Mouse (Mus musculus) MEL (cell line): ENCODE measurements around the gene Fgfr2.

Source experiments
- CHD2 ChIP-seq: IDR thresholded peaks from 2 replicates; pipeline ENCODE4 v1.6.1; 2011; ENCODE audit warnings: low read length, improper control_type of control experiment
- CTCF ChIP-seq, 3 experiments: IDR thresholded peaks in 2 of 3; conservative IDR thresholded peaks in 1 of 3; 2 replicates each; pipeline ENCODE4 v1.5.1; 2011 to 2012; ENCODE audit warnings: low read length in 3 of 3, low read depth in 2 of 3, mild to moderate bottlenecking in 2 of 3, improper control_type of control experiment in 1 of 3, inconsistent platforms in 1 of 3, mixed read lengths in 1 of 3, moderate library complexity in 1 of 3; ENCODE audit not compliant: control insufficient read depth in 1 of 3, insufficient read depth in 1 of 3, poor library complexity in 1 of 3, severe bottlenecking in 1 of 3
- EP300 ChIP-seq, 2 experiments: IDR thresholded peaks; 2 replicates each; pipeline ENCODE4 v1.6.1; 2011; ENCODE audit warnings: improper control_type of control experiment in 2 of 2, low read length in 2 of 2, low read depth in 1 of 2, mild to moderate bottlenecking in 1 of 2
- JUND ChIP-seq: IDR thresholded peaks from 2 replicates; pipeline ENCODE4 v1.6.1; 2011; ENCODE audit warnings: low read depth, mild to moderate bottlenecking, improper control_type of control experiment, low read length
- MAX ChIP-seq: IDR thresholded peaks from 2 replicates; pipeline ENCODE4 v1.6.1; 2011; ENCODE audit warnings: low read length, improper control_type of control experiment
- MYB ChIP-seq: IDR thresholded peaks from 2 replicates; pipeline ENCODE4 v1.6.1; 2011; ENCODE audit warnings: mild to moderate bottlenecking, low read depth, low read length, improper control_type of control experiment
- POLR2A ChIP-seq, 2 experiments: IDR thresholded peaks; 2 replicates each; pipeline ENCODE4 v1.6.1; 2011 to 2012; ENCODE audit warnings: low read length in 2 of 2, mild to moderate bottlenecking in 2 of 2, control low read depth in 1 of 2, improper control_type of control experiment in 1 of 2, low read depth in 1 of 2, moderate library complexity in 1 of 2; ENCODE audit not compliant: control insufficient read depth in 1 of 2, insufficient read depth in 1 of 2, poor library complexity in 1 of 2
- POLR2AphosphoS5 ChIP-seq: IDR thresholded peaks from 2 replicates; pipeline ENCODE4 v1.6.1; 2012; ENCODE audit warnings: low read depth, borderline replicate concordance, mild to moderate bottlenecking, inconsistent platforms, low read length, moderate library complexity, mixed read lengths
- SIN3A ChIP-seq: IDR thresholded peaks from 2 replicates; pipeline ENCODE4 v1.6.1; 2012; ENCODE audit warnings: low read length, improper control_type of control experiment, inconsistent platforms
- TAL1 ChIP-seq: IDR thresholded peaks from 2 replicates; pipeline ENCODE4 v1.6.1; 2012; ENCODE audit warnings: mild to moderate bottlenecking, inconsistent platforms, low read length, moderate library complexity, mixed read lengths

DNA sequence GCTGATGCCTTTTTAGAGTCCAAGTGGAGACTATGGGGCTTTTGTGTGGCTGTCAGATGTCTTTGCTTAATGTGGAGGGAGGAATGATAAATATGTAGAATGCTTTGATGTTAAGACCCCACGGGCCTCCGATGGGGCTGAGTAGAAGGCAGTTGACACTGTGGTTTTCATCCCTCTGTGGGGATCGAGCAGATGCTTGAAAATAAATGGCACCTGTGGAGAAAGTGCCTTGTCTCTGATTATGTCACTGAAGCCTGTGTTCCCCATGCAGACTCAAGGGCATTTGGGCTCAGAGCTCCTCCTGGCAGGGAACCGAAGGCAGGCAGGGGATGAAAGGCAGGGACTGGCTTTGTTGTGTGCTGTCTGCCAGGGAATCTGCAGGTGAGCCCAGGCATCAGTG, 1272.6 kb downstream of the Fgfr2 start:
- TF ChIP-seq CTCF (IDR thresholded peaks at IDR 0.05 in 2 of 3, conservative IDR thresholded peaks at IDR 0.05 in 1 of 3; ENCODE audit: control insufficient read depth in 1 of 3, insufficient read depth in 1 of 3, low read depth in 2 of 3, low read length in 3 of 3, poor library complexity in 1 of 3, severe bottlenecking in 1 of 3) (no peak), POLR2A (IDR thresholded peaks at IDR 0.05; ENCODE audit: control insufficient read depth in 1 of 2, insufficient read depth in 1 of 2, low read depth in 1 of 2, low read length in 2 of 2, poor library complexity in 1 of 2) (no peak), JUND (no peak), POLR2AphosphoS5 (no peak), SIN3A (no peak), TAL1 (no peak), MAX (no peak), EP300 (IDR thresholded peaks at IDR 0.05; ENCODE audit: low read depth in 1 of 2, low read length in 2 of 2) (no peak), CHD2 (no peak), MYB (no peak)
